Mouse (Mus musculus) sigmoid colon, adult 10 weeks (tissue): Measurements from ENCODE around the gene Syvn1. TPM values are rescaled to one million over a fixed set of nuclear protein-coding genes. Genes with fewer than 3 reads are reported as not detected.

Source experiments
- polyA plus RNA-seq: library from polyadenylated mRNA; stranded (reverse); fragments of 350-450 nt; fragmentation: Illumina TruSeq; extraction: RNeasy Lipid Tissue Mini Kit (QIAGEN cat#74804); gene quantifications from one replicate; pipeline ENCODE4 v1.2.3, GENCODE M21; 2014; ENCODE audit warnings: low read depth, low replicate concordance

Syvn1 gene
- 1.1 TPM for polyA plus RNA-seq

GRCm38 (mm10) chr19:6046294-6047153 lies at the start of gene Syvn1:
Gene Syvn1 (plus strand): TSS chr19:6046576.

DNA sequence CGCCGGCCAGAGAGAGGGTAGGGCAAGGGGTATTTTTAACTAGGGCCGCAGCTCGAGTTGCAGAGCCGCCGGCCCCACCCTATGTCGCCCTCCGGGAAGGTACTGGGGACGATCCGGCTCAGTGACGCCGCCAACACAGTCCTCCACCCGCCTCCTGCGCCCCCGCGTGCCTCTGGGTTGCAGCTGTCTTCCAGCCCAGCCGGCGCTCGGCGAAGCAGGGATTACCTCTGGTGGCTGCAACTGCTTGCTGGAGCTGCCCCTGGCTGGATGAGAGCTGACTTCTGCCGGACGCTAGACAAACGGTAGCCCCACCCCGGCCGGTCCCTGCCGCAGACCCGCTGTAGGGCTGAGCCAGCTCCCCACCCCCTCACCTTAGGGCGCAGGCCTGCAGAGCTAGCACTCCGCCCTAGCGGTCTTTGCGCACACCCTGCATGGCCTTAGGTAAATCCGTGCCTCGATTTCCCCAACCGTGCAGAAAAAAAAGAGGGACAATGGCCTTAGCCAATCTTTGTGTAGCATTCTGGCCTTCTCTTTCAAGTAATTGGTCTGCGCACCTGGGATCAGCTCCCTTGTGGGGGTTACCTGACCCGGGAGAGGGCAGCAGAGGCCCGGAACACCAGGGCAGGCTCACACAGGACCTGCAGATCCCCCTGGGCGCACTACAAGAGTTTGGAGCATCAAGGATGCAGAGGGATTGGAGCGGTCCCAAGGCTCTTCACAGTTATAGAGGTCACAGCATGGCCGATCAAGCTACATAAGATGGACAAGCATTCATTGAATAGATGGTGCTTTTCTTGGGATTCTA lies 30.7 kb upstream of the Syvn1 start, which contains the start of gene Capn1:
Gene Capn1 (minus strand): TSS at position 387 of the 805 bp plus-strand sequence.

GRCm38 (mm10) chr19:6057313-6058096 lies 11.1 kb downstream of the Syvn1 start, which contains the start of the genes Mrpl49 and Fau:
Gene Mrpl49 (minus strand): TSS chr19:6057785.
Gene Fau (plus strand): TSS chr19:6057844.

GRCm38 (mm10) chr19:6061021-6061533 lies 14.7 kb downstream of the Syvn1 start, which contains the start of gene Znhit2:
Gene Znhit2 (plus strand): TSS chr19:6061192.

DNA sequence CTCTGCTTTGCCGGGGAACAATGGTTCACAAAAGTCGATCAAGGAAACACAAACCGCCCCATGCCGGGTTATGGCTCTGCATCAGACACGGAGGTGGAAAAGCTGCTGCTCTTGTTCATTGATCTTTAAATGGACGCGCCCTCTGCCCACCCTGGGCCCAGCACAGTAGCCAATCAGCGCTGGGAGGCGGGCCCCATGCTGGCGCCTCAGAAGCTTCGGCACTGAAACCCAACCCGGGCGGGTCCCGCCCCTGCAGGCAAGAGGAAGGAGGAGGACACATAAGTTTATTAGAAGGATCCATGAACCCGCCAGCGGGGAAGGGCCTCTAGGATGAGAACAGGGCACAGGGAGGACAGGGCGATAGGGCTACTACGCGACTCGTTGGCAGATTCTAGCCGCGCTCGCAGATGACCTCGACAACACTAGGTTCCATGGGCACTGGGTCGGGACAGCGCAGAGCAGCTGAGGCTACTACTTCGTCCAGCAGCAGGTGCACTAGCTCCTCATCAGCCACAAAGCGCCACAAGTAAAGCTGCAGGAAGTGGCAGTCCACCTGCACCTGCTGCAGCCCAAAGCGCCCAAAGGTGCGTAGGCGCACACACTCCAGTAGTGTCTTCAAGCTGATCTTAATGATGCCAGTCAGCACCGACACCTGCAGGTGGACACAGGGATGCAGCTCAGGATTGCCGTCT lies 21.5 kb downstream of the Syvn1 start, which contains the start of gene Tm7sf2:
Gene Tm7sf2 (minus strand): TSS at position 650 of the 692 bp plus-strand sequence.

DNA sequence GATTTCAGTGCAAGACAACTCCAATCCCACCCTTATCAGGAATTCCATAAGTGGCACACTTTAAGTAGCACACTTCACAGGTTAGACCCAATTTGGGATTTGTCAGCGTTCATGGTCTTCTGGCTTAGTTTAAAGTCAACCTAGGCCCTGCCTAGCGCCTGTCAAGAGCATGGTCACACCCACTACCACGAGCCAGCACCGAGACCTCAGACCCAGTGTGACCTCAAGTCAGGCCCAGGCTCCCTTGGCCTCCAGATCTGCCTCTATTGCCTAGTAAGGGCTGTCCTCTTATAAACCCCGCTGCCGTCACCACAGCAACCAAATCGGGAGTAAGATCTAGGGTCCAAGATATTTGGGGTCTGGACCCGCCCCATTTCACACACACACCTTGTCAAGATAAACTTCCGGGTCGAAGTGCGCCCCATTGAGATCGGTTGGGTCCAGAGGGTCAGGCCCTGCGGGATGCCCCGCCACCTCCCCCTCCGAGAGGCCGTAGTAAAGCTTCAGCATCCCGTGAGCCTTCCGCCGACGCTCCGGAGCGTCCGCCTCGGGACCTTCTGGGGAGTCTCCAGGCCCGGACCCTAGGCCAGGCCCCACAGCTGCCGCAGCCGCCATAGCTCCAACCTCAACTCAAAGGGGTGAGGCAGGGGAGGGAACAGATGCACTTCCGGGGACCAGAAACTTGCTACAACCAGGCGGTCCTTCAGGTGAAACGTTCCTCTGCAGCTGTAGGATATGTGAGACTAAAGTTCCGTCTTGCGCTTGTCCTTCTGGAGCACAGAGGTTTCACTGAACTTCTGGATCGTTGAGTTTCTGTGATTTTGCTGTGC lies 30.4 kb downstream of the Syvn1 start, which contains the start of gene Vps51:
Gene Vps51 (minus strand): TSS at position 668 of the 830 bp plus-strand sequence.

GRCm38 (mm10) chr19:6079983-6080480 lies 33.7 kb downstream of the Syvn1 start, which contains the start of gene Tmem262:
Gene Tmem262 (plus strand): TSS chr19:6080033.

DNA sequence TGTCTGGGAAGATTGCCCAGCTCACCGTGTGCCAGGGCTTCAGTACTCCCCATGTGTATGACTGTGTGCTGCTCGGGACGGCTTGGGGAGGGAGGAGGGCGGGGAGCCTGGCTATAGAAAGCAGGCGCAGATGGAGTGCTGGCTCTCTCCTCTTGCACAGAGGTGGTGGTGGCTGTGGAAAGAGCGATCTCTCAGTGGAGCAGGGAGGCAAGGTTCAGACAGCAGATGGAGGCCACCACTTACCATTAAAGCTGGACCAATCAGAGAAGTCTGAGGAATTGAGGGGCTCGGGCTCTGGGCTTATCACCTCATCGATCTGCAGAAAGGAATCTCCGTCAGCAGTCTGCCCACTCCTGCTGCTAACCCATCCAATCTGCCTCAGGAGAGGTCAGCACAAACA lies 35.8 kb downstream of the Syvn1 start, which contains the start of gene Gm28374:
Gene Gm28374 (minus strand): TSS at position 101 of the 400 bp plus-strand sequence.

DNA sequence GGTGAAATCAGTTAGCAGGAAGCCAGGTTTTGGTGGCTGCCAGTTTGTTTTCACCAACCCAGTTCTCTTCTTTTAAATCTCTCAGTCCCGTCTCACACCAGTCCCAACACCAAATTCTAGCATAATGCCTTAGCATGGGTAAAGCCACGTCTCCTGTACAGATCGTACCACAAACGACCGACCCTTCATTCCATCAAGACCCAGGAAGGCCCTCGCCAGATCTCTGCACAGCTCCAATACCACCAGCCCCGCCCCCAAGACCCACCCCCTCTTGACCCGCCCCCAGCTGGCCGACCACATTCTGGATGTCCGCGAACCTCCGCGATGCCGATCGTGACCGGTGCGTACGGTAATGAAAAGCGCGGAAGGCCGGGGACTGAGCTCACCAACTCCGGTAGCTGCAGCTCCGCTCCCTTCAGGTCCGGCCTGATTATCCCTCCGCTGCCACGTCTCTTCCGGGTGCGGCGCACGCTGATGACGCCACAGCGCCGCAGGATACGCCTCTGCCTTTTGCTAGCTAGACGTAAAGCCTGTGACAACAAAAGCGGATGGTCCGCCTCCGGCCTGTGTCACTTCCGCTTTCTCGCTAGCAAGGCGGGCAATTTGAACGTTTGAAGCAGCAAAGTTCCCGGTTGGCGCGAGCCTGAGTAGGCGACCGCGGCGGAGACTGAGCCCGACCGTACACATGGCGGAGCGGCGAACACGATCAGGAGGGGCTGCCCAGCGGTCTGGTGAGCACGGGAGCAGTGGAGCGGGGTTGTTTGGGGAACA lies 38.3 kb downstream of the Syvn1 start, which contains the start of the genes Zfpl1 and Cdca5:
Gene Zfpl1 (minus strand): TSS at position 479 of the 771 bp plus-strand sequence.
Gene Cdca5 (plus strand): TSS at position 506 of the 771 bp plus-strand sequence.

DNA sequence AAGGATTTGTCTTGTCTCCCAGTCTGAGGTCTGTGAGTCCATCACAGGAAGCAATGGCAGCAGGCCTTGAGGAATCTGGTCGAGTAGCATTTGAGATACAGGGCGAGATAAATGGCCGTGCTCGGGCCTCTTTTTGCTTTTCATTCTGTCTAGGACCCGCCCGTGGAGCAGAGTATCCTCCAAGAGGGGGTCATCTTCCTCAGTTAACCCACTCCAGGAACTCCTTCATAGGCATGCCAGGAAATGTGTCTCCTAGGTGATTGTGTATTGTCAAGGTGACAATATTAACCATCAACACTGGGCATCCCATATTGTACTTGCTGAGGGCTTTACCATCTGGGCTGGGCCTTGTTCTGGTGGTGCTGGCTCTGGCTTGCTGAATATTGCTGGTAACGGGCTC lies 47.7 kb downstream of the Syvn1 start, which contains the start of gene AC131692.1:
Gene AC131692.1 (plus strand): TSS at position 301 of the 400 bp plus-strand sequence.

Other genes with a start within 250 kb of the Syvn1 start
- gene Frmd8, start 171.3 kb upstream of the Syvn1 start, polyA plus RNA-seq: 4.3 TPM
- gene Slc25a45, start 168.8 kb upstream of the Syvn1 start, polyA plus RNA-seq: 1.0 TPM
- 0.19 TPM for gene Tigd3, start 152.4 kb upstream of the Syvn1 start, polyA plus RNA-seq
- 12.7 TPM for gene Dpf2, start 133.6 kb upstream of the Syvn1 start, polyA plus RNA-seq
- 0.79 TPM for gene Cdc42ep2, start 121.8 kb upstream of the Syvn1 start, polyA plus RNA-seq
- gene Pola2, start 82.4 kb upstream of the Syvn1 start, polyA plus RNA-seq: 3.3 TPM
- gene Slc22a20, start 60.4 kb upstream of the Syvn1 start, polyA plus RNA-seq: not detected
- 2.7 TPM for gene Capn1, start 30.7 kb upstream of the Syvn1 start, polyA plus RNA-seq
- 24.2 TPM for gene Mrpl49, start 11.2 kb downstream of the Syvn1 start, polyA plus RNA-seq
- 18.5 TPM for gene Fau, start 11.3 kb downstream of the Syvn1 start, polyA plus RNA-seq
- not detected for gene Znhit2, start 14.6 kb downstream of the Syvn1 start, polyA plus RNA-seq
- 3.7 TPM for gene Tm7sf2, start 21.8 kb downstream of the Syvn1 start, polyA plus RNA-seq
- 13.1 TPM for gene Vps51, start 30.7 kb downstream of the Syvn1 start, polyA plus RNA-seq
- gene Tmem262, start 33.5 kb downstream of the Syvn1 start, polyA plus RNA-seq: not detected
- gene Gm28374, start 35.7 kb downstream of the Syvn1 start, polyA plus RNA-seq: not detected
- gene Zfpl1, start 38.4 kb downstream of the Syvn1 start, polyA plus RNA-seq: 0.69 TPM
- 3.0 TPM for gene Cdca5, start 38.4 kb downstream of the Syvn1 start, polyA plus RNA-seq
- gene AC131692.1, start 47.8 kb downstream of the Syvn1 start, polyA plus RNA-seq: not detected
- gene Naaladl1, start 59.2 kb downstream of the Syvn1 start, polyA plus RNA-seq: 1.5 TPM
- 0.82 TPM for gene Sac3d1, start 72.1 kb downstream of the Syvn1 start, polyA plus RNA-seq
- 6.2 TPM for gene Snx15, start 81.7 kb downstream of the Syvn1 start, polyA plus RNA-seq
- 1.2 TPM for gene Batf2, start 94.4 kb downstream of the Syvn1 start, polyA plus RNA-seq
- gene Arl2, start 95.0 kb downstream of the Syvn1 start, polyA plus RNA-seq: 3.0 TPM
- gene Majin, start 137.8 kb downstream of the Syvn1 start, polyA plus RNA-seq: not detected
- gene Gpha2, start 179.8 kb downstream of the Syvn1 start, polyA plus RNA-seq: not detected
- 0.50 TPM for gene Ppp2r5b, start 189.3 kb downstream of the Syvn1 start, polyA plus RNA-seq
- gene Atg2a, start 195.1 kb downstream of the Syvn1 start, polyA plus RNA-seq: 0.32 TPM
- gene Ehd1, start 230.1 kb downstream of the Syvn1 start, polyA plus RNA-seq: 8.5 TPM